Mouse (Mus musculus) activated CD4-positive, CD25-positive, alpha-beta regulatory T cell, adult 4 months (primary cell): ENCODE data around the gene Psmc1. TPM values are rescaled to one million over a fixed set of nuclear protein-coding genes. Genes with fewer than 3 reads are reported as not detected.
A peak's percentile ranks its signal among the peaks of the same experiment; 100 is the strongest.

ENCODE experiments used
- ATAC-seq: one replicate; pipeline ENCODE4 v1.8.0; 2017
- polyA plus RNA-seq, 2 experiments: library from polyadenylated mRNA; unstranded; fragments of 100-300 nt; shearing (Covaris generic); gene quantifications; one replicate each; pipeline ENCODE4 v1.2.1; 2017

The Psmc1 gene
- polyA plus RNA-seq, 2 experiments from 2014 or later, result 201 to 218 TPM

- no peak for ATAC-seq
These were observed 15.2 kb downstream of the Psmc1 start for GRCm38 (mm10) chr12:100124913-100125798.

GRCm38 (mm10) chr12:100126968-100127865 is 17.3 kb downstream of the Psmc1 start:
- ATAC-seq, result no peak

DNA sequence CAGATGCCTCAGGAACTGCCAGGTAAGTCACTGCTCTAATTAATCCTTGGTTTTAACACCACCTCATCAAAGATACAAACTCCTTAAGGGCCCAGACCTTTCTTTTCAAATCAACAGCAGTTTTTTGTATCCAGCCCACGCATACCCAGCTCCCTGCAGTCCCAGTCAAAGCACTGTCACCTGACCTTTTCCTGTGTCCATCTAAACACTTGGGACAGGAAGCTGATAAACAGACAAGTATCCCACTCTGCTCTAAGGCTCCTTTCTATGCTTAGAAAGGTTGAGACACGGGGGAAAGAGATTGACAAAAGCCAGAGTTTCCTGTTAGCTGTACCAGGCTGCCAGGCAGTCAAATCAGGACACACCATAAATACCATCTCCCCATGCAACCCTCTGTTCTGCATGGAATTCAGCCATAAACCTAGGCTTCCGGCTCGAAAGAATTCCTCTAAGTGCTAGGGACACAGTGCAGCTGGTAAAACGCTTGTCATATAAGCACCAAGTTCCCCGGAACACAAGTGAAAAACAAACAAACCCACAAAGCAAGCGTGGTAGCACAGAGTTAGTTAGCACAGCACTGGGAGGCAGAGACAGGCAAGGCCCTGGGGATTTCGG is 18.0 kb downstream of the Psmc1 start:
- no peak for ATAC-seq

- ATAC-seq, result no peak
These were observed 18.6 kb downstream of the Psmc1 start for GRCm38 (mm10) chr12:100128522-100128921.

DNA sequence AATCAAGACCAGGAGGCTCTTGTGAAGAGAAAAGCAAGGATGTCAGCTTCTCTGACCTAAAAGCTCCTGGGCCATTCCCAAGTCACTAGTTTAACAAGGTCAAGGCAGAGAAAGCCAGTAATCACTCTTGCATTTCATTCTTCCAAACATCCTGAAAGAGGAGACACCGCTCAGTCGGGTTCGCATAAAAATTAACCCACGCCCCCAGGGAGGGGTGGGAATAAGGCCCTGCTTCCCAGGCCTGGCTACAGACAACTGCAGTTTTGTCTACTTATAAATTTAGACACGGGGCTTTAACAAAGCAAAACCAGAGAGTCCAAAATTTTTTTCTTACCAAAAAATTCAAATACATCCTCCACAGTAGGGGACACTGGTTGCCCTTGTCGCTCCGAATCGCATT is 19.0 kb downstream of the Psmc1 start:
- ATAC-seq, result no peak

DNA sequence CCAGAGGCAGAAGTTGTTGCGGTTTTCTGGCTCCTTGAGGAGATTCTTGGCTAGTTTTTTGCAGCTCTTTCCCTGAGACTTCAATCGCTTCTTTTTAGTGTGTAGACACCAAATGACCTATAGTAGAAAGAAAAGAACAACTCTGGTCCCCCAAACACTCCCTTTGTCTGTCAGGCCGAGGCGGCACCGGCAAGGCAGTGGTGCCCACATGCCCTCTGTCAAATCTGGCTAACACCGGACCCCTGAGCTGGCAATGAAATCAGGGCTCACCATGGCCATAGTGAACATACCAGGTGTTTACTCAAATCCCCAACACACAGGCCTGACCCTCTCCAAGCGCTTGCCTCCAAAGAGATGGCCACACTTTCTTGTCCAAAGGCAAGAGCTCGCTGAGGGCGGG is 21.2 kb downstream of the Psmc1 start:
- ATAC-seq, result no peak

- peak; percentile 78 for ATAC-seq
These were observed 21.7 kb downstream of the Psmc1 start for GRCm38 (mm10) chr12:100131655-100132054.

- no peak for ATAC-seq
These were observed 24.5 kb downstream of the Psmc1 start for GRCm38 (mm10) chr12:100134395-100134936.

GRCm38 (mm10) chr12:100135117-100135516 is 25.2 kb downstream of the Psmc1 start:
- ATAC-seq, result no peak

GRCm38 (mm10) chr12:100142848-100143523 is 33.0 kb downstream of the Psmc1 start:
- no peak for ATAC-seq

DNA sequence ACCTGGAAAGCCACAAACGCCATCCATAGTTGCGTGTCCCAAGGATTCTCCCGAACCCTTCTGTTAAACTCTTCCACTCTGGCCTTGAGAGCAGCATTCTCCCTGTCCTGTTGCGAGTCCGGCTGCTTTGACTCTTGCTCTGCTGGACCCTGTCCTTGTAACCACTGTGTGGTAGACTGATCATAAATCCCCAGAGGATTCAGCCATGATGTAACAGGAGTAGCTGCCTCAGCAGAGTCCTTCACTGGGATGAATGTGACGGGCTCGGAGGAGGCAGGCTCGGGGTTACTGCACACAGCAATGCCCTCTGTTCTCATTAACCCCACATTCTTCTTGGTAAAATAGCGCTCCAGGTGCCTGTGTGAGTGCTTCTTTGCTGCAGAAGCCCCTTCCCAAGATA is 33.8 kb downstream of the Psmc1 start:
- ATAC-seq, result no peak

DNA sequence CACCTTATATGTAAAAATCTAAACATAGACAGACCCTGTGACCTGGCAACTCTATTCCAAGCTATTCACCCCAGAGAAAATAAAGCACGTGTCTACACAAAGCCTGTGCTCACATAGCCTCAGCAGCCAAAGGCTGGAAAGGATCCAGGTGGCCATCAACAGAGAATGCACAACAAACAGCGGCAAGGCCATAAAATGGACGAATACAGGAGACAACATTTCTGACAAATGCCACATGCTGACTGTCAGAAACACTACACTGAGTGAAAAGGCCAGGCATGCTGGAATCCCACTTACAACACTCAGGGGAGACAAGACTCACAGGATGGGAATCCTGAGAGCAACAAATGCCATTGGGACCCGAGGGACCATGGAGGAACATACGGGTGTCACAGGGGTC is 34.3 kb downstream of the Psmc1 start:
- ATAC-seq, result no peak

DNA sequence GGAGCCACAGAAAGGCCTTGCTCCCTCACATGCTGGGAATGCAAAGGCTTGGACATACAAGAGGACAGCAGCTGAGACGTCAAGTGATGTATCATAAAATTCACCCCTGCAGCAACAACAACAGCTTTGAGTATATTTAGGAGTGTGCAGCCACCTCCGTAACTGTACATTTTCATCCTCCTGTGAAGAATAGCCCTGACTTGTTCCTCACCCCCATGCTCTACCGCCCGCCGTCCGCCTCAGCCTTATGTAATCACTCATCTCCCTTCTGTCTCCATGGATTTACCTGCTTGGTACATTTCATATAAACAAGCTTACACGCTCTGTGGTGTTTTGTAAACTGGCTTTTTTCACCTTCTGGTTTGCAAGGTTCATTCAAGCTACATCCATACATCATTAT is 42.5 kb downstream of the Psmc1 start:
- no peak for ATAC-seq

DNA sequence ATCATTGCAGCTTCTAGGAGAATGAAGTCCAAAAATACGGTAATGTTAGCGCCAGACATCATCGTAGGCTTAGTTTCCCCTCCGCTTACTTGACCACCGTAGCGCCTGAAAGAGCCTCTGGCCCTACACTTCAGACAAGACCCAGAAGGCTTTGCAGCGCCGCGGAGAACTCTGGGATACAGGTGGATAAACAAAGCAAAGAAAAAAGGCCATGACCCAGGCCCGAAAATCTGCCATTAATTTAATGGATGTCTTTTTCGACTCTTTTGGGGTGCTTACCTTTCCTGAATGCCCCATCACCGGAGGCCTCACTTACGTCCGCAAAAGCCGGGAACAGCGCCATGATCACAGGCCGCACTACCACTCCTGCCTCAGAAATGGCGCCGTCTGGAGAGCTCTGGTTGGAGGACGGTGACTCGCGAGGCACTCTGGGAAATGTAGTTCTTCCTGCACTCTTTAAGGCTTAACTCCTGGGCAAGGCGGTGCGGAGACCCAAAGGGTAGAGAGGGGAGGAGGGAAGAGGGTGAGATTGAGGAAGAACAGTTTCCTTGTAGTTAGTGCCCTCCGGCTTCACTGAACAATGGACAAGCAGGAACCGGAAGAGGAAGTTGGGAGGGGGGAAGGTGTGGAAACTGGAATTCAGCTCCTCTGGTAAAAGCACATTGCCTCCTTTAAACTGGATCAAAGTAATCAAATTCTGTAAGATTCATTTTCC is 49.5 kb downstream of the Psmc1 start, which contains the start of gene Nrde2:
Gene Nrde2 (minus strand): TSS at position 393 of the 715 bp plus-strand sequence.
- ATAC-seq, result peak; percentile 100

DNA sequence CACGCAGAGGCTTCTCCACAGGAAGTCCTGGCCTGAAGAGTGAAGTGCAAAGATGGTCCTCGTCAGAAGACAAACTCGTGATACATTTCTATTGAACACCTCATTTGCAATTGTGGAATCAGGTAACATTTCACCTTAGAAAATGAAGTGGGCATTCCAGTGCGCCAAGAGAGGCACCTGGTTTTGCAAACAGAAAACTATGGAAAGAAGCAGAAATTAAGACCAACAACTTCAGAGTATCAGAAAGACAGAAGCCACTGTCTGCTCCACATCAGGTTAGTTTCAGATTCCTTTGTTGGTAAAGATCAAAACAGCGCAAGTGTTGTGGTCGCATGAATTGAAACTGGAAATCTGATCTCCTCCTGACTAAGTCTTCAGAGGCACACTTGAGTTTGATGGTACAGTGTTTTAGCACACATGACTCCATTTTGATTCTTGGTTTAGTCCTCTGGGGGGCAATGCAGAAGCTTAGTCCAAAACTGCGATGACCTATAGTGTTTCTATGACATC is 55.1 kb downstream of the Psmc1 start:
- ATAC-seq, result peak; percentile 51

DNA sequence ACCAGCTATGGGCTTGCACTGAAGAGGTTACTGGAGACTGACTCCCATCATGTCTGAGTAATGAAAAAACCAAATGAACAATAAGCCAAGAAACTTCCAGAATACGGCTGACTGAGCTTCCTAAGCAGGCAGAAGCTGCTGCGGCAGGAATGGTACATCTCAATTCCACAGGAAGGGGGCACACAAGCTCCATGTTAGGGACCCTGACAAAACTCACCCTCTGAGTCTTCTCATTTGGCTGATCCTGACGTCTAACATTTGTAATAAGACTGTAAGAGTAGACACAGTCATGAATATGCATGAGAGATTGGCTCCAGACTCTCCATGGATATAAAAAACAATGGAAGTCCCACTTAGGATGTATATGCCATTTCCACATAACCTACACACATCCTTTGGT is 56.2 kb downstream of the Psmc1 start:
- no peak for ATAC-seq

- no peak for ATAC-seq
These were observed 57.0 kb downstream of the Psmc1 start for GRCm38 (mm10) chr12:100166939-100167338.

DNA sequence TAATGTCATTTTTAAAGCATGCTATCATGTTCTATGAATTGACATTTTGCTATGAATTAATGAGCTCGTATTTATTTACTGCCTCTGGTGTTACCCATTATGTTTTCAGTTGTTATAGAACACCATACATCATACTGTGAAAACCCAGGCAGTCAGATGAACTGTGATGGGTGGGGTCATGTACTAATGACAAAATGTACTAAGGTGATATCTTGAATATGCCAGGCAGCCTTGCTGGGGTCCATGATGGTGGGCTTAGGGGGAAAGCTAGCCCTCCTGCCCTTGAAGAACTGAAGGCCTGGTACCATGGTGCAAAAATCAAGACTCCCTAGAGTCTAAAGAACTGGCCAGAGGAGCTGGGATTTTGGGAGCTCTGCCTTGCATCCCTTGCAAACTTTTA is 57.5 kb downstream of the Psmc1 start:
- ATAC-seq, result no peak

GRCm38 (mm10) chr12:100167931-100168871 is 58.2 kb downstream of the Psmc1 start:
- ATAC-seq, result peak; percentile 81

- ATAC-seq, result no peak
These were observed 62.5 kb downstream of the Psmc1 start for GRCm38 (mm10) chr12:100172481-100172880.
